In the genomic region with DNA sequence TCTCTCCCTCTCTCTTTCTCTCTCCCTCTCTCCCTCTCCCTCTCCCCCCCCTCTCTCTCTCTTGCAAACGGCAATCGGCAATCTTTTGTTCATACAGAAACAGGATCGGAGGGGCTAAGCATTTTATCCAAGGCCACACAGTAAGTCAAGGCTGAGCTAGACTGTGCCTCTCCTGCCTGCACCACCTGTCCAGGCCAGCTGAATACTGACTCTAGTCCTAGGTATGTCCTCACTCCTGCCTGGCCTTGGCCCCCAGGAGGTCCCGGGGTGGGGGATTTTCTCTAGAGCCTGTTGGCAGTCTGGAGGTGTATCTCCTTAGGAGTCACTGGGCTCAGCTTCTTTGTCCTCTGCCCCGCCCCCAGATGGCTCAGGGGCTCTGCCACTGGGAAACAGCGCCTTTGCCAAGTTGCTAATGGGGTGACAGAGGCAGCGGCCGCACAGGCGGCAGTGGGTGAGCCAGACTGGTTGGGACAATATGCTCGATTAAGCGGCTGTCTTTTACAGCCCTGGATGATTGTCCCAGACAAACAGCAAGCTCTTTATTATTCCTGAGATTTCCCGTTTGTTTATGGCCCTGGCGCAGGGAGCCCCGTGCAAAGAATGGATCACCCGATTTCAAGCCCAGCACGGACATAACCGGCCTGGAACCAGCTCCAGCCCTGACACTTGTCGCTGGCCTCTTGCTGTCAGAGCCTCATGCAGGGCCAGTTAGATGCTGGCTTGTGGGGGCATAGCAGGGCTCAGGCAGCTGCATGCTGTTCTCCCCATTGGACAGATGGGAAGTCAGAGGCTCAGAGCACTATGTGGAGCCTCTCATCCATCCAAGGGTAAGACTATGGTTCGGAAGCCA, we compare ENCODE assay signal across 10 mouse cellular contexts. TPM values are rescaled to one million over a fixed set of nuclear protein-coding genes. Genes with fewer than 3 reads are reported as not detected.
DNase-seq lines count a peak whose midpoint lies in the region; ATAC-seq and TF ChIP-seq lines count a peak whose summit lies in the region.
"Had no signal": no experiment of that assay in that cellular context is flagged by ENCODE, and none has a peak within 500 bp of the region (broad histone marks: within the 10 kb centered on the region; RNA-seq: fewer than 3 reads in every experiment).

No protein-coding gene starts in this region.

- H3K9ac ChIP-seq in lung, embryonic 14.5 days: no peak overlapping the region
- no peak overlapping the region for H3K9ac ChIP-seq in hindbrain, embryonic 11.5 days (ENCODE audit: low read depth, low read length)
- H3K9ac ChIP-seq in midbrain, embryonic 14.5 days (replicated peaks; ENCODE audit: low read length): no peak overlapping the region

- H3K4me1 ChIP-seq in lung, embryonic 14.5 days (ENCODE audit: insufficient read depth): no peaks in the 10 kb centered on the region
- H3K4me1 ChIP-seq in hindbrain, embryonic 11.5 days (replicated peaks; ENCODE audit: control insufficient read depth, insufficient read depth, low read length): no peaks in the 10 kb centered on the region
- 0 out of 2 replicates have a peak, but pooled peaks cover 3% of the 10 kb centered on the region for H3K4me1 ChIP-seq in midbrain, embryonic 14.5 days (ENCODE audit: control insufficient read depth, insufficient read depth, low read length)

- WGBS in lung, embryonic 14.5 days: 30% methylated on average over 19 of the region's 19 CpGs
- 31% methylated on average over 19 of the region's 19 CpGs for WGBS in hindbrain, embryonic 11.5 days
- 15% methylated on average over 19 of the region's 19 CpGs for WGBS in midbrain, embryonic 14.5 days

- H3K27me3 ChIP-seq in lung, embryonic 14.5 days (ENCODE audit: insufficient read depth, low read length): no peaks in the 10 kb centered on the region
- no peaks in the 10 kb centered on the region for H3K27me3 ChIP-seq in hindbrain, embryonic 11.5 days (ENCODE audit: control insufficient read depth, insufficient read depth, low read length)
- no peaks in the 10 kb centered on the region for H3K27me3 ChIP-seq in midbrain, embryonic 14.5 days (ENCODE audit: control insufficient read depth, insufficient read depth, low read length)

- no peaks in the 10 kb centered on the region for H3K36me3 ChIP-seq in lung, embryonic 14.5 days (ENCODE audit: insufficient read depth)
- no peaks in the 10 kb centered on the region for H3K36me3 ChIP-seq in hindbrain, embryonic 11.5 days (ENCODE audit: control insufficient read depth, insufficient read depth, low read length)
- H3K36me3 ChIP-seq in midbrain, embryonic 14.5 days (ENCODE audit: control insufficient read depth, insufficient read depth, low read length): 0 out of 2 replicates have a peak, but pooled peaks cover 5% of the 10 kb centered on the region

- no peak overlapping the region for H3K27ac ChIP-seq in lung, embryonic 14.5 days (ENCODE audit: low read depth)
- no peak overlapping the region for H3K27ac ChIP-seq in hindbrain, embryonic 11.5 days (ENCODE audit: low read depth, low read length)
- H3K27ac ChIP-seq in midbrain, embryonic 14.5 days (replicated peaks; ENCODE audit: low read depth, low read length): peak overlapping the region; percentile 50
- H3K27ac ChIP-seq: heart, adult 2 months had no signal

- no peak for TF ChIP-seq POLR2A in brain, embryonic 14.5 days (IDR thresholded peaks at IDR 0.05; ENCODE audit: borderline replicate concordance, extremely low read depth, insufficient read depth, insufficient read length, poor library complexity, severe bottlenecking)

- DNase-seq in lung, embryonic 14.5 days: peak; percentile 69
- DNase-seq in lung, postnatal 14 days: no peak
- peak; percentile 93 for DNase-seq in brain, embryonic 14.5 days (ENCODE audit: low read depth)
- DNase-seq in hindbrain, embryonic 11.5 days (ENCODE audit: low spot score): peak; percentile 49
- peak; percentile 80 for DNase-seq in midbrain, embryonic 14.5 days
- no peak for DNase-seq in heart, adult 8-10 months (ENCODE audit: low spot score)
- no peak for DNase-seq in left cerebral cortex, postnatal 14 days (ENCODE audit: low spot score in 2 of 2)
- DNase-seq: heart, adult 2 months; kidney, postnatal 4 days had no signal

- TF ChIP-seq CTCF in lung, embryonic 14.5 days (IDR thresholded peaks at IDR 0.05; ENCODE audit: low read depth): no peak
- TF ChIP-seq CTCF in brain, embryonic 14.5 days (IDR thresholded peaks at IDR 0.05; ENCODE audit: borderline replicate concordance, extremely low read depth, insufficient read depth, insufficient read length): no peak

- peak; percentile 63; the same call in 1 of the 2 replicates for ATAC-seq in lung, embryonic 14.5 days (ENCODE audit: insufficient read depth)
- 0 out of 2 replicates have a peak, but pooled peaks have one; percentile 22 for ATAC-seq in hindbrain, embryonic 11.5 days (ENCODE audit: low FRiP score)
- ATAC-seq in midbrain, embryonic 14.5 days (ENCODE audit: low FRiP score, low TSS enrichment): peak; percentile 62

- H3K4me2 ChIP-seq in lung, embryonic 14.5 days: no peak overlapping the region
- H3K4me2 ChIP-seq in hindbrain, embryonic 11.5 days (replicated peaks; ENCODE audit: low read depth, low read length): no peak overlapping the region
- 0 out of 2 replicates have a peak overlapping the region, but pooled peaks have one; percentile 8 for H3K4me2 ChIP-seq in midbrain, embryonic 14.5 days (ENCODE audit: low read length)

- no peaks in the 10 kb centered on the region for H3K9me3 ChIP-seq in lung, embryonic 14.5 days (ENCODE audit: low read depth, low read length)
- H3K9me3 ChIP-seq in hindbrain, embryonic 11.5 days (ENCODE audit: control insufficient read depth, low read length): no peaks in the 10 kb centered on the region
- no peaks in the 10 kb centered on the region for H3K9me3 ChIP-seq in midbrain, embryonic 14.5 days (ENCODE audit: control insufficient read depth, low read length)

- H3K4me3 ChIP-seq in lung, embryonic 14.5 days (ENCODE audit: low read depth, low read length): no peak overlapping the region
- no peak overlapping the region for H3K4me3 ChIP-seq in hindbrain, embryonic 11.5 days (ENCODE audit: low read depth, low read length)
- H3K4me3 ChIP-seq in midbrain, embryonic 14.5 days (replicated peaks; ENCODE audit: low read depth, low read length): no peak overlapping the region
- H3K4me3 ChIP-seq: heart, adult 2 months; megakaryocyte, embryonic 14.5 days had no signal

- intact Hi-C loops in left cerebral cortex, postnatal 14 days (cut with DNase I): no loop called here

RNA-seq across cellular contexts. Expression of a gene that starts 15.6 kb away (rescaled TPM):
- 49.5 and 62.0 TPM in 2 replicates for polyA plus RNA-seq in lung, embryonic 14.5 days (2014; fragmentation: Nextera tagmentation; extraction: Ambion mirVana)
- 46.3 and 55.6 TPM in 2 replicates for polyA plus RNA-seq in brain, embryonic 14.5 days (2012; rRNA removed)
- polyA plus RNA-seq in hindbrain, embryonic 11.5 days (2014; fragmentation: Nextera tagmentation; extraction: Ambion mirVana): 16.7 and 22.7 TPM in 2 replicates
- polyA plus RNA-seq in midbrain, embryonic 14.5 days (2014; fragmentation: Nextera tagmentation; extraction: Ambion mirVana): 14.2 and 15.9 TPM in 2 replicates
- total RNA-seq in heart, adult 8-10 months (2022): 10 to 100 TPM; 17.1 to 20.4 (median 19.4) TPM
- 10 to 100 TPM; 19.2 to 20.1 TPM for total RNA-seq in left cerebral cortex, postnatal 14 days (2021)

RNA-seq across cellular contexts. Expression of a gene that starts 32.4 kb away (rescaled TPM):
- 119 and 125 TPM in 2 replicates for polyA plus RNA-seq in lung, embryonic 14.5 days (2014; fragmentation: Nextera tagmentation; extraction: Ambion mirVana)
- 152 and 168 TPM in 2 replicates for polyA plus RNA-seq in brain, embryonic 14.5 days (2012; rRNA removed)
- 136 and 138 TPM in 2 replicates for polyA plus RNA-seq in hindbrain, embryonic 11.5 days (2014; fragmentation: Nextera tagmentation; extraction: Ambion mirVana)
- 181 and 185 TPM in 2 replicates for polyA plus RNA-seq in midbrain, embryonic 14.5 days (2014; fragmentation: Nextera tagmentation; extraction: Ambion mirVana)
- 100 to 1,000 TPM; 182 to 213 (median 198) TPM for total RNA-seq in heart, adult 8-10 months (2022)
- total RNA-seq in left cerebral cortex, postnatal 14 days (2021): 10 to 100 TPM; 69.4 to 71.9 TPM

RNA-seq across cellular contexts. Expression of a gene that starts 56.8 kb away (rescaled TPM):
- polyA plus RNA-seq in lung, embryonic 14.5 days (2014; fragmentation: Nextera tagmentation; extraction: Ambion mirVana): 9.6 and 10.7 TPM in 2 replicates
- 2.8 and 3.9 TPM in 2 replicates for polyA plus RNA-seq in brain, embryonic 14.5 days (2012; rRNA removed)
- 4.4 and 6.1 TPM in 2 replicates for polyA plus RNA-seq in hindbrain, embryonic 11.5 days (2014; fragmentation: Nextera tagmentation; extraction: Ambion mirVana)
- 0.78 and 1.6 TPM in 2 replicates for polyA plus RNA-seq in midbrain, embryonic 14.5 days (2014; fragmentation: Nextera tagmentation; extraction: Ambion mirVana)
- total RNA-seq in heart, adult 8-10 months (2022): under 1 TPM in 1 of 4 experiments, not detected in 3; 0.20 TPM
- under 1 TPM; 0.53 to 0.55 TPM for total RNA-seq in left cerebral cortex, postnatal 14 days (2021)
- polyA plus RNA-seq: heart, adult 2 months had no signal

Comparison
In these comparisons a context has a peak if more than half of its experiments do, and no peak if none do; other contexts are left out.
1. DNase-seq: peak in lung, embryonic 14.5 days (single experiment), brain, embryonic 14.5 days (single experiment), hindbrain, embryonic 11.5 days (single experiment) and midbrain, embryonic 14.5 days (single experiment); none in lung, postnatal 14 days (single experiment), heart, adult 8-10 months (single experiment) and left cerebral cortex, postnatal 14 days (0 of 2).
2. Peak in every context shown above with its lines, with median percentiles within 50 percentile points of each other: ATAC-seq.